Mouse (Mus musculus) stomach, embryonic 16.5 days (tissue): ENCODE data around the gene Mrps35. TPM values are rescaled to one million over a fixed set of nuclear protein-coding genes. Genes with fewer than 3 reads are reported as not detected.

Experiments
- ATAC-seq: fragments of 200-750 bp; cut with Nextera tagmentation; 2 replicates; pipeline ENCODE4 v1.8.0; 2017; ENCODE audit warnings: moderate number of reproducible peaks, moderate TSS enrichment; ENCODE audit not compliant: insufficient read depth, low FRiP score
- H3K27ac ChIP-seq: fragments of 300-500 bp; sonication (generic); 2 replicates; pipeline ENCODE4 v1.5.1; 2014; ENCODE audit warnings: low read length
- H3K27me3 ChIP-seq: fragments of 300-500 bp; sonication (generic); 2 replicates; pipeline ENCODE4 v1.6.1; 2014; ENCODE audit warnings: low read length, control low read depth, mixed read lengths; ENCODE audit not compliant: control insufficient read depth, insufficient read depth
- H3K36me3 ChIP-seq: fragments of 300-500 bp; sonication (generic); 2 replicates; pipeline ENCODE4 v1.6.1; 2014; ENCODE audit warnings: low read length; ENCODE audit not compliant: control insufficient read depth, insufficient read depth
- H3K4me1 ChIP-seq: fragments of 300-500 bp; sonication (generic); 2 replicates; pipeline ENCODE4 v1.6.1; 2014; ENCODE audit warnings: low read length, control low read depth, mixed read lengths; ENCODE audit not compliant: control insufficient read depth, insufficient read depth
- H3K4me2 ChIP-seq: fragments of 300-500 bp; sonication (generic); 2 replicates; pipeline ENCODE4 v1.6.1; 2014; ENCODE audit warnings: low read depth, low read length, mixed read lengths
- H3K4me3 ChIP-seq: fragments of 300-500 bp; sonication (generic); replicated peaks from 2 replicates; pipeline ENCODE4 v1.5.1; 2014; ENCODE audit warnings: mild to moderate bottlenecking, low read length
- H3K9ac ChIP-seq: fragments of 300-500 bp; sonication (generic); 2 replicates; pipeline ENCODE4 v1.6.1; 2014; ENCODE audit warnings: low read length
- H3K9me3 ChIP-seq: fragments of 300-500 bp; sonication (generic); replicated peaks from 2 replicates; pipeline ENCODE4 v1.6.1; 2016; ENCODE audit warnings: low read length, control low read depth; ENCODE audit not compliant: control insufficient read depth
- WGBS: fragments of 180-500 bp; shearing (Covaris S2); extraction: QIAGEN DNeasy Blood & Tissue Kit; methylation state at CpG from one replicate; pipeline ENCODE4 v1.1.7; 2014; 5-methylcytosine and 5-hydroxymethylcytosine counted together
- polyA plus RNA-seq: library from polyadenylated mRNA; unstranded; fragments of >200 nt; fragmentation: Nextera tagmentation; extraction: Ambion mirVana; gene quantifications from 2 replicates; pipeline ENCODE4 v1.2.1, GENCODE M21; 2015

Gene Mrps35
- polyA plus RNA-seq, 1 experiment from 2014 or later: 106 TPM

DNA sequence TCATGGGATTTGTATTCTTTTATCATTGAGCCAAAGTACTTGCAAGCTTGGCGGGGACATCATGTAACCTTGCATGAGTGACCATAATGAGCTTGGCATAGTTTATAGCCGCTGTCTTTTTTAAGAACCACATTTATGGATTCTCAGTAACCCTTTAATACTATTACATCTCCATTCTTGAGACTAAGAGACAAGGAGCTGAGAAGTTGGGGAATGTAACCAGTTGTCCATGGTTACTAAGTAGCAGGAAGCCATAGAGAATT, 19.5 kb upstream of the Mrps35 start:
- WGBS: 80% methylated on average over 2 of the region's 2 CpGs
- Histone ChIP-seq H3K27me3 (no peaks in the 10 kb centered on the region), H3K4me2 (no peak overlapping the region), H3K9ac (no peak overlapping the region), H3K9me3 (no peaks in the 10 kb centered on the region), H3K4me1 (no peaks in the 10 kb centered on the region), H3K36me3 (peaks cover 5% of the 10 kb centered on the region; the same call in 1 of the 2 replicates), H3K4me3 (no peak overlapping the region), H3K27ac (no peak overlapping the region)
- no peak for ATAC-seq

DNA sequence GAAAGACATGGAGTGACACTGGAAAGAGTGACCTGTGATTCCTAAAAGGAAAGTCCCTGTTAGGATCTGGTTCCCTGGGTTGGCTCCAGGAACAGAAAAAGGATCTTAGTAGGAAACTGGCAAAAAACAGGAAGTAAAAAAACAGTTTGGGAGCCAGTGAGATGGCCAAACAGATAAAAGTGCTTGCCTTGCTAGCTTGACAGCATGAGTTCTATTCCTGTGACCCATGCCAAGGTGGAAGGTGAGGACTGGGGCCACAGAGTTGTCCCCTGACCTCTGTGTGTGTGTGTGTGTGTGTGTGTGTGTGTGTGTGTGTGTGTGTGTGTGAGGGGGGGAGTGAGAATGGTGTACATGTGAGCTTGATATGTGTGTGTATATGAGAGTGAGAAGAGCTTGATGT, 19.0 kb upstream of the Mrps35 start:
- Histone ChIP-seq H3K4me1 (no peaks in the 10 kb centered on the region), H3K36me3 (peaks cover 5% of the 10 kb centered on the region; the same call in 1 of the 2 replicates), H3K9me3 (no peaks in the 10 kb centered on the region), H3K4me3 (no peak overlapping the region), H3K27ac (no peak overlapping the region), H3K4me2 (no peak overlapping the region), H3K27me3 (no peaks in the 10 kb centered on the region), H3K9ac (no peak overlapping the region)
- ATAC-seq: no peak

DNA sequence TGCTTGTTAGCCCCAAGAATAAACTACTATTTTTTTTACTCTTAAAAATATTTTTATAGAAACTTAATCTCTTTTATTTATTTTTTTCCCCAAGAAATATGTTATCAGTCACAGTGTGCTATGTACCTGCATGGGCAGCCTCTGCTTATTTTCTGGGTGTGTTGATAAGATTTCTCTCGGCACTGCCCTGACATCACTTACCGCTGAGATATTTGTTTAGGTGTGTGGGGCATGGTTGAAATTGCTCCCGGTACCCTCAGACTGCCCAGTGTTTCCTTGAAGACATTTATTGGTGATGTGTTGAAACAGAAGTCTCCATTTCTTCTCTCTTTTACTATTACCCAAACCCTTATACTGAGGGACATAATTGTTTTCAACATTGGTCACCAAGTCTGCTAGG, 17.8 kb upstream of the Mrps35 start:
- peak; percentile 78; the same call in 1 of the 2 replicates for ATAC-seq
- no peak overlapping the region for H3K4me2 ChIP-seq
- H3K36me3 ChIP-seq: peaks cover 5% of the 10 kb centered on the region; the same call in 1 of the 2 replicates
- no peak overlapping the region for H3K9ac ChIP-seq
- no peaks in the 10 kb centered on the region for H3K27me3 ChIP-seq
- no peaks in the 10 kb centered on the region for H3K4me1 ChIP-seq
- 51% methylated on average over 3 of the region's 3 CpGs for WGBS
- H3K9me3 ChIP-seq: no peaks in the 10 kb centered on the region
- 0 out of 2 replicates have a peak overlapping the region, but pooled peaks have one; percentile 36 for H3K27ac ChIP-seq
- H3K4me3 ChIP-seq: no peak overlapping the region

DNA sequence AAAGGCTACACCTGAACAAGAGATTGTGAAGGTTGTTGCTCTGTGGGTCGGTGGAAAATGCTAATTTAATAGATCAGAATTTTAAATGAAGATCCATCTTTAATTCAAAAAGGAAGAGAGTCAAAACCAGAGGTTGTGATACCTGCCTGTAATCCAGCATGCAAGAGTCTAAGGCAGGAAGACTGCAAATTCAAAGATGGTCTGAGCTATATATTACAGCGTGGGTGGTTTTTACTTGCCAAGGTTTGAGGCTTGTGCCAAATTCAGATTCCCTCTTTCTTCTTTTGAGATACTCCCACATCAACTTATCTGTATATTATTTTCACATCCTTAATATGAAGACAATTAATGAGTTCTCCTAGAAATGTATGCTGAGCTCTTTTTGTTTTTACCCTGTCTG, 14.2 kb upstream of the Mrps35 start:
- Histone ChIP-seq H3K9me3 (no peaks in the 10 kb centered on the region), H3K27me3 (no peaks in the 10 kb centered on the region), H3K9ac (no peak overlapping the region), H3K4me2 (no peak overlapping the region), H3K4me3 (no peak overlapping the region), H3K36me3 (peaks cover 3% of the 10 kb centered on the region; the same call in 1 of the 2 replicates), H3K27ac (no peak overlapping the region), H3K4me1 (no peaks in the 10 kb centered on the region)
- ATAC-seq: no peak
- WGBS: 83% methylated on average over 2 of the region's 2 CpGs

DNA sequence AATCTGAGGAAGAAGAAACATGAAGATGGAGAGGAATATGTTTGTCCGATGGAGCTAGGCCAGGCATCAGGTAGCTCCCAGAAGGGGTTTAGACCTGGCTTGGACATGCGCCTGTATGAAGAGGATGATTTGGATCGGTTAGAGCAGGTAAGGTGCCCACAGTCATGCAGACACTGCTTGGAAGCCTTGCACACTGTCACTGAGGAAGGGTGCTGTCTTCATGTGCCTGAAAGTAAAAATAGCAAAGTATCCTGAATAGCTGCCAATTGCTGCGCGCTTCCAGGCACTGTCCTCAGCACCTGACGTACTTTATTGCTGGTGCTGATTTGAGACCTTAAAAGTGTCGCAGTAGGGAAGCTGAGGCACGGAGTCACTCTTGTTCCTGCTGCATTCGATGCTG, 13.0 kb upstream of the Mrps35 start:
- WGBS: 93% methylated on average over 9 of the region's 9 CpGs
- Histone ChIP-seq H3K36me3 (peaks cover 3% of the 10 kb centered on the region; the same call in 1 of the 2 replicates), H3K4me3 (no peak overlapping the region), H3K9ac (no peak overlapping the region), H3K27me3 (no peaks in the 10 kb centered on the region), H3K4me2 (no peak overlapping the region), H3K4me1 (no peaks in the 10 kb centered on the region), H3K9me3 (no peaks in the 10 kb centered on the region), H3K27ac (no peak overlapping the region)
- no peak for ATAC-seq

DNA sequence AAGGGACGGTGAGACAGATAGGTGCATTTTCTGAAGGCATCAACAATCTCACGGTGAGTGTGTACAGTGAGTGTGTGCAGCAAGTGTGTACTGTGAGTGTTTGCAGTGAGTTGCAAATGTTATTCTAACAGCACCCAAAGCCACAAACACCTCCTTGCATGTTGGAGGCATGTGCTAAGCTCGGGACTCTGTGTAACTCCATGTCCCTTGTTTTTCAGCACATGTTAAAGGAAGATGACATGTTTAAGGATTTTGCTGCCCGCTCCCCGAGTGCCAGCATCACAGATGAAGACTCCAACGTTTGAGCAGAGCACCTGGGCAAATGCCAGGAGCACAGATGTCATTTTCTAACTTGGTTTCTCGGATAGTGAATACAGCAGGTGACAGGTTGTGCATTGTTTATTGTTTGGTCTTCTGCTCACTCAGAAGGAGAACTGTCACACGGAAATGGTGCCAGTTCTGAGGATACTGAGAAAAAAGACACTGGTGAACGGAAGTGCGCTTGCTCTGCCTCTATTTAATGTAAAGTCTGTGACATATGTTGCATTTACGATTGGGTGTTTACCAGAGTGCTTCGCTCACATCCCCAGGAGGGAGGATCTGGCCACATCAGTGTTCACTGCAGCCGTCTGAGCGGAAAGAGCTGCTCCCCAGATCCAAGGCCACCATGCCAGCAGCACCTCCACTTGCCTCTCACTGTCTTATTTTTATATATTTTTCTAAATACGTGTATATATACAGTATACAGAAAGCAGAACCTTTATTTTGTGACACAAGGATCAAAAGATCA, 12.3 kb upstream of the Mrps35 start:
- Histone ChIP-seq H3K4me2 (no peak overlapping the region), H3K9me3 (no peaks in the 10 kb centered on the region), H3K27me3 (no peaks in the 10 kb centered on the region), H3K4me1 (no peaks in the 10 kb centered on the region), H3K27ac (no peak overlapping the region), H3K36me3 (peaks cover 3% of the 10 kb centered on the region; the same call in 1 of the 2 replicates), H3K4me3 (no peak overlapping the region), H3K9ac (no peak overlapping the region)
- no peak for ATAC-seq
- 88% methylated on average over 15 of the region's 15 CpGs for WGBS

DNA sequence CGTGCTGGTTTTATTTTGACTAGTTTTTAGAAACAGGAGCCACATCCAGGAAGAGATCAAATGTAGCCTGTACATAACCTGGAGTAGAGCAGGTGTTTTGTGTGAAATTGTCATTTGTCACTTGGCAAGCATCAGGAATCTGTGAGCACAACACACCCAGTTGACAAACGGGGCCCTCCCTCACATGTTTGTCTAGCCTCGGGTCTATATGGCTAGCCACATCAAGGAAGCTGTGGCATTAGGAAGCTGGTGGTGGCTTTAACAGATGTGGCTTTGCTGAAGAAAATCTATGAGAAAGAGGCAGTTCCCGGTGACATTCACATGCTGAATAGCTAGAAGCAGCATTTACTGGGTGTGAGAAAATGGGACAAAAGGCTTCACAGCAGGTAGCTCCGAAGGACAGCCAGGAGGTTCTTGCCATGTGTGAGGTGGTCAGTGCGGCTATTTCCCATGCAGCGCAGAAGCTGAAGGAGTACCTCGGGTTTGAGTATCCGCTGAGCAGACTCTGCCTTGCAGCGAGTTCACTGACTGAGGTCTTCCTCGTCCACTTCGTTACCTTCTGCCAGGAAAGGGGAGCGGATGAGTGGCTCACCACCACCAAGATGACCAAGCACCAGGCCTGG, 10.2 kb upstream of the Mrps35 start, which contains the start of gene Rep15:
Gene Rep15 (plus strand): TSS at position 282 of the 623 bp plus-strand sequence.
- H3K4me1 ChIP-seq: no peaks in the 10 kb centered on the region
- H3K27ac ChIP-seq: no peak within 1 kb of the TSS
- no peaks in the 10 kb centered on the region for H3K27me3 ChIP-seq
- WGBS: 51% methylated on average over 13 of the region's 13 CpGs
- H3K9ac ChIP-seq: peak within 1 kb of the TSS; percentile 35; the same call in 1 of the 2 replicates
- H3K9me3 ChIP-seq: no peaks in the 10 kb centered on the region
- peaks cover 3% of the 10 kb centered on the region; the same call in 1 of the 2 replicates for H3K36me3 ChIP-seq
- H3K4me2 ChIP-seq: no peak within 1 kb of the TSS
- ATAC-seq: no peak
- H3K4me3 ChIP-seq: no peak within 1 kb of the TSS

DNA sequence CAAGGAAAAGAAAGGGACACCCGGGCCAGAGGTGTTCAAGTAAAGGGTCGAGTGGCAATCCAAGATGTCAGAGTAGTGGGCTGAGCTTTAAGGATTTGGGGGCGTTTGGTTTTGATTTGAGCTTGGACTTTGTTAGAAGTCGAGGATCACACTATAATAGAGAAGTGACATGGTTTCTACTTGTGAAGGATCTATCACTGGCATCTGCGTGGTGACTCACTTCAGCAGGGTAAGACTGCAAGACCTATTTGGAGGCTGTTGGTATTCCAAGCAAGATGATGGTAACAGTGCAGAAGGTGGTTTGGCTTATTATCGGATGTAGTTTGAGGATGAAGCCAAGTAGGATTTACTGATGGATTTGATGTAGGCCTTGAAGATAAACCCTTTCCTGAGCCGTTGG, 1.1 kb downstream of the Mrps35 start:
- Histone ChIP-seq H3K9ac (peak overlapping the region; percentile 97), H3K27me3 (no peaks in the 10 kb centered on the region), H3K4me2 (peak overlapping the region; percentile 72), H3K36me3 (peaks cover 6% of the 10 kb centered on the region; the same call in 1 of the 2 replicates), H3K4me1 (0 out of 2 replicates have a peak, but pooled peaks cover 5% of the 10 kb centered on the region), H3K27ac (no peak overlapping the region), H3K4me3 (peak overlapping the region; percentile 93), H3K9me3 (no peaks in the 10 kb centered on the region)
- ATAC-seq: no peak
- 45% methylated on average over 7 of the region's 7 CpGs for WGBS

DNA sequence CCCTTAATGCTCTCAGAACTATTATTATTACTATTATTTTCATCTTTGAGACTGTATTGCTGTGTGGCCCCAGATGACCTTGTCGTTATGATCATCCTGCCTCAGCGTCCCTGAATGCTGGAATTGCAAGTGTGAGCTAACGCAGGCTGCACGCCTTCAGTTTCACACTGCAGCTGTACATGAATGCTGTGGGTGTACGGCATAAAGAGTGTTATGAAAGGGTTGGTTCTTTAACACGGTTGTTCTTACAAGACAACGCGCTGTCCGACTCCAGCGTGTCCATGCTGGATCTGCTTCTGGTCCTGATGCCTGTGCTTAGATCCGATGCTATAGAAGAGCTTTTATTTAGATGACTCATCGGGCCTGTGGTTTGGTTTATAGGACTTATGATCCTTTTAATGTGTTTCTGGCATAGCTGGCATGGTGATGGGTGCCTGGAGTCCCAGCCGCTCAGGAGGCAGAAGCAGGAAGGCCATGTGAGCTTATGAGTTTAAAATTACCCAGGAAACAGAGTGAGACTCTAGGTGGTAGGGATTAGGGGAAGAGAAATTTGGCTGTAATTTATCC, 6.8 kb downstream of the Mrps35 start:
- Histone ChIP-seq H3K4me1 (no peaks in the 10 kb centered on the region), H3K4me3 (no peak overlapping the region), H3K4me2 (no peak overlapping the region), H3K27ac (no peak overlapping the region), H3K36me3 (peaks cover 25% of the 10 kb centered on the region), H3K9me3 (no peaks in the 10 kb centered on the region), H3K9ac (no peak overlapping the region), H3K27me3 (no peaks in the 10 kb centered on the region)
- no peak for ATAC-seq
- 94% methylated on average over 13 of the region's 13 CpGs for WGBS
